Mouse (Mus musculus) adrenal gland, adult 2 months (tissue): ENCODE data around the gene Gm21988. TPM values are rescaled to one million over a fixed set of nuclear protein-coding genes. Genes with fewer than 3 reads are reported as not detected.

Experiments
- DNase-seq: peaks from one replicate; pipeline ENCODE4 v3.0.0; 2021
- polyA plus RNA-seq: library from polyadenylated mRNA; depleted of rRNA; stranded (reverse); fragments of >200 nt; gene quantifications from 2 replicates; pipeline ENCODE4 v1.2.3, GENCODE M21; 2012
- total RNA-seq, 2 experiments: library from RNA; stranded (reverse); gene quantifications; 2 replicates each; pipeline ENCODE4 v1.2.3; 2021

Gm21988 gene
- total and polyA plus RNA-seq, 3 experiments = 3.2 to 6.9 (median 6.2) TPM

DNA sequence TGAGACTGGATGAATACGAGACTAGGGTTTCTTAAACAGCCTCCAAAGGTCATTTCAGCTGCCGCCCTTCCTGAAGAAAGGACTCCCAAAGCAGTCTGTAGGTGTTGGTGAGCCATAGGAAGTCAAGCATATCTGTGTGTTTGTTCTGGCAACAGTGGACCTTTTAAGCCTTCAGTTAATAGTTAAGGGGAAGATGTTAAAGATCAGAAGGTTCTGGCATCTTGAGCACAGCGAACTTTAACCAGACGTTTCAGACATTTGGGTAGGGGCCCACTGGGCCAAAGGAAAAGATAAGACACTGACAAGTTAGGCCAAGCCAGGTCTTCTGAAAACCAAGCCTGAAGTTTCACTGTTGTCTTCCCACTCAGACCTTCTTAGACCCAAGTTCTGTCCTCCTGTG, 21.6 kb downstream of the Gm21988 start:
- no peak for DNase-seq

DNA sequence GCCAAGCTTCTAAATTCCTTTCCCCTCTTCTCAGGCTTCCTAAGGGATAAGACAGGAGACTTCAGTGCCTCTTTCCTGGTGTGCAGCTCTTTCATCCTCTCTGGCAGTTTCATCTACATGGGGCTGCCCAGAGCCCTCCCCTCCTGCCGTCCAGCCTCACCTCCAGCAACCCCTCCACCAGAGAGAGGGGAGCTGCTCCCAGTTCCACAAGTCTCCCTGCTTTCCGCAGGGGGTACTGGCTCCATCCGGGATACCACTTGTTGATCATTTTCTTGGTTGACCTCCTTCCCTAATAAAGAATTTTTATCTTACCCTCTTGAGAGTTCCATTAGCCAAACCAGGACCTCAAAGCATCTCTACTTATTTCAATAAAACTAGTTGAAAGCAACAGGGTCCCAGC, 23.5 kb downstream of the Gm21988 start:
- DNase-seq = no peak

DNA sequence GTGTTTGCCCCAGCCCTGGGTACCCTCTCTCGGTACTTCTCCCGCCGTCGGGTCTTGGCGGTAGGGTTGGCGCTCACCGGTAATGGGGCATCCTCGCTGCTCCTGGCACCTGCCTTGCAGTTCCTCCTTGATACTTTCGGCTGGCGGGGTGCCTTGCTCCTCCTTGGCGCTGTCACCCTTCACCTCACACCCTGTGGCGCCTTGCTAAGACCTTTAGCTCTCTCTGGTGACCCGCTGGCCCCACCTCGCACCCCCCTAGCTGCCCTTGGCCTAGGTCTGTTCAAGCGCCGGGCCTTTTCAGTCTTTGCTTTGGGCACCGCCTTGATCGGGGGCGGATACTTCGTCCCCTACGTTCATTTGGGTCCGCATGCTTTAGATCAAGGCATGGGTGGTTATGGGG, 24.3 kb downstream of the Gm21988 start:
- no peak for DNase-seq

DNA sequence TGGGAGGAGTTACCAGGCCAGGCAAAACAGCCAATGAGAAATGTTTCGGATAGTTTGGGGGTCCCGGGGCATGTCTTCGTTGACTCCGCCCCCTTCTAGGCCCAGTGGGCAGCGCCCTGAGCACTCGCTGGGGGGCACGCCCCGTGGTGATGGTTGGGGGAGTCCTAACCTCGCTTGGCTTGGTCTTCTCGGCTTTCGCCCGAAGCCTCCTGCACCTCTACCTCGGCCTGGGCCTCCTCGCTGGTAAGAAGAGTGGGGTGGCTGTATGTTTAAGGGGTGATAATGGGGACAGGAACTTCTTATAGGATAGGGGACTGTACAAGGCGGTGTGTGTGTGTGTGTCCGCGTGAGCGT, 24.8 kb downstream of the Gm21988 start:
- DNase-seq = no peak

DNA sequence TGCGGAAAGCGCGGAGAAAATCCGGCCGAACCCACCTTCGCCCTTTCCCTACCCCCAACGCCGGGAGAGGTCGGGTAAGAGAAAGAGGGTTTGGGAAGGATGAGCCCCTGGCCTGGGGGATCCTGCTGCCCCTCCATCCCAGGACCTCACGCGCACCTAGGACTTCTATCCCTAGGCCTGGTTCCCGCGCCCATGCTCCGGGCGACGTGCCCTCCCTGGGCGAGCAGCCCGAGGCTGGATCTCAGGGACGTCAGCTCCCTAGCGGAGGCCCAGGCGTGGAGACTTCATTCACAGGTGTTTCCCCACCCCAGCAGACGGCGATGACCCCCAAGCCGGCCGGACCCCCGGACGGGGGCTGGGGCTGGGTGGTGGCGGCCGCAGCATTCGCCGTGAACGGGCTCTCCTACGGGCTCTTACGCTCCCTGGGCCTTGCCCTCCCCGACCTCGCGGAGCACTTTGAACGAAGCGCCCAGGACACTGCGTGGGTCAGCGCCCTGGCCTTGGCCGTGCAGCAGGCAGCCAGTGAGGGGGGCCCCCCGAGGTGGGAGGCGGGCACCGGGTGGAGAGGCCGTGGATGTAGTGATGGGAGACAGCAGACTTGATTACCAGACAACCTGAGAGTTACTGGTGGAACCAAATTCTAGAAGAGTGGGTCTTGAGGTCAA, 25.3 kb downstream of the Gm21988 start:
- peak; percentile 61 for DNase-seq

DNA sequence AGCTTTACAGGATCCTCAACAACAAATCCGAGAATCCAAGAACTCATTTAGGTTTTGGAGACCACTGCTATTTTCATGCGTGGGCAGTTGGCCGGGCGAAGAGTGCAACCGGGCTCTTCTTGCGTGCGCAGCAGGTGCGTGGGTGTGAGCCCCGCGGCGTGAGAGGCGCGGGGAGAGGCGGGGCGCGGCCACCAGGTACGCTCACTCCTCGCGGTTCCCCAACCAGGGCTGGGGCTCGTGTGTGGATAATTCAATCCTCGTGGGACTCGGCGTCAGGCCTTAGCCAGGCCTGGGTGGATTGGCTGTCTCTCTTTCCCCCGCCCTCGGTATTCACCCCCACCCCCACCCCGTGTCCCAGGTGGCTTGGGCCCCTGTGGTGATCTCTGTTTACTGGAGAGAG, 25.9 kb downstream of the Gm21988 start:
- DNase-seq = no peak

DNA sequence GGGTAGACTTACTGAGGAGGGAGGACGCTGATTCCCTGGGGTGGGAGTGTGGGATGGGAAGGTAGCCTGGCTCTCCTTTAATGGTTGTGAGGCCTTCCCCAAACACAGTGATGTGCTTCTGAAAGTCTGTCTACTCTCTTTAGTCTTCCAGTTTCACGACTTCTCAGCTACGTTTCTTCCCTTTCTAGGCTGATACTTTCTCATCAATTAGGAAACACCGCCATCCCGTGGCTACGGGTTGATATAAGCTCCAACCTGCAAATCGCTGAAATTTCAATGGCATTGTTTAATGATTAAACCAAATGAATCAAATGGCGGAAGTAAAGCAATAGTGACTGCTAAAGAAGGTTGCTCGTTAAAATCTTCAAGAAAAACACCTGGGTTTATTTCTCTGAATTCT, 26.7 kb downstream of the Gm21988 start:
- peak; percentile 76 for DNase-seq

DNA sequence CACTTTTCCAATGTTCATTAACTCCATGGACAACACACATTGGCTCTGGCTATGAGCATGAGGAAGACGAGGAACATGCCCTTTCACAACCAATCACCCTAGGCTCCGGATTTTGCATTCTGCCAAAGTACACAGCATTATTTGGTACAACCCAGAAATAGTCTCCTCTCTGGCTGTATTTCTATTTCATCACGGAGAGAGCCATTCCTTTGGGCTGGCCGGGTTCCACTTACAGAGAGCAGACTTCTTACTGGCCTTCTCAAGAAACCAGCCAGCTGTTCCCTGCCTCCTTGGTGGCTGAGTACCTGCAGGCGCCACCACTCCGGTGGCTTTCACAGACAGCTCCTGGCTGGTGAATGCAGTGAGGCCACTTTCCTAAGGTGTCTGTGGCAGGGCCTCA, 27.2 kb downstream of the Gm21988 start, which contains the start of gene Slc16a11:
TSS of gene Slc16a11 (plus strand) at position 330 of the 400 bp plus-strand sequence.
- no peak for DNase-seq

DNA sequence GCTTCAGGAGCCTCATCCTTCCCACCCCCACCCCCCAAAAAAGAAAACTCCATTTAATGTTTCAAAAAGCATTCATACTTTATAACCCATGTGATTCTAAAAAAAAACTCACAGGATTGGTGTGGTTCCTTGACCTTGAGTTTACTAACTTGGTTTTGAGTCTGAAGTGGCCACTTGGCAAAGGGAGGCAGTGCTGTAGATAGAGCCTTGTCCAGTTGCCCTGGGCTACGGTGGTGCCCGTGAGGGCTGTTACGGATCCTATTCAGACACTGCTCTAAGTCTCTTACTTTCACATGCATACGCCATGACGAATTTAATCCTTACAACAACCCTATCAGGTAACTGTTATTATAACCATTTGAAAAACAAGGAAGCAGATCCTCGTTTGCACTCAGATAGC, 27.7 kb downstream of the Gm21988 start:
- no peak for DNase-seq

DNA sequence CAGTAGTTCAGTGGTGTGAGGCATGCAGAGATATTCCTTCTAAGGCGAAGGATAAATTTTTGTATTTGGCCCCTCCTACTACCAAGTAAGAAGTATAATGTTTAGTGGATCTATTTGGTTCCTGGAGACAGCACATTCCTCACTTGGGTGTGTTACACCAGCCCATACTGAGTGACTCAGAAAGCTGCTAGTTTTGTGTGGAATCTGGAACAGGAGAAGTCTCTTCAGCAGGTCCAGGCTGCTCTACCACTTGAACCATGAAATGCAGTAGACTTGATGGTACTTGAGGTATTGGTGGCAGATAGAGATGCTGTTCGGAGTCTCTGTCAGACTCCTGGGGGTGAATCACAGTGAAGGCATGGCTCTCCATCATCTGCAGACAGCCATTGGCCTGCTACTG, 28.9 kb downstream of the Gm21988 start:
- no peak for DNase-seq

DNA sequence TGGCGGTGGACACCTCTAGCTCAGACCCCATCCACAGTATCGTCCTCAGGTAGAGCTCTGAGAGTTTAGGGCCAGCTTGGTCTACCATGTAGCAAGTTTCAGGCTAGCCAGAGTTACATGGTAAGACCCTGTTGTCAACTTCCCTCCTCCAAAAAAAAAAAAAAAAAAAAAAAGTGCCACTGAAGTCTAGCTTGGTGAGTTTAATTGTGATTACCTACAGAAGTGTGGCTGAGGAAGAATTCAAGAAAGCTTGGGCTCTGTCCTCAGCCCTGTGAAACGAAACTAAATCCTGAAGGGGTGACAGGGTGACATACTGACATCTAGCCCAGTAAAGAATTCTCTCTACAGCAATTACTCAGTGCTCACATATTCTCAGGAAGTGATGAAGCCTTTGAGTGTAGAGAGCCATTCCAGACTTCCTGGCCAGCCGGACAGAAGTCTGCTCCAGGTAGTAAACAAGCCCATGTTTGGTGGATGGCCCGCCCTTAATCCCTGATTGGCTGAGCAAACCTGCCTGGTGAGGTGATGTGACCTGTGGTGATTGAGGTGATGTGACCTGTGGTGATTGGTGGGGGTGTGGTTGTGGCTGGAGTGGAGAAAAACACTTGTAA, 30.7 kb downstream of the Gm21988 start:
- DNase-seq = no peak

DNA sequence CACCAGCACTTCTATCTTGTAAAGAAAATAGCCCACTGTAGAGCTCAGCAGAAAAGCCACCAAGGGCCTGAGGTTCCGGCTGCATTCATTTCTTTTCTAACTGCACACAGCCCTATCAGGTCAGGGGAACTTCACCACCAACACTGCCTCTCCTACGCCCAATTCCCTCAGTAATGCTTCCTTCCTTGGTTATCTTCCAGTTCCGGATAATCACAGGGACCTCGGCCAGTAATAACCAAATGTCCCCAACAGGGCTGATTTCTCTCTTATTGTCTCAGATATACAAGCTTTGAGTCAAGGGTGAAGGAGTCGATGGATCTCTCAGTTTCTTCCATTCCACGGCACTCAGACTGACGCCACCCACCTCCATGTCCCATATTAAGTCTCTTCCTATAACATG, 32.3 kb downstream of the Gm21988 start:
- DNase-seq = no peak

DNA sequence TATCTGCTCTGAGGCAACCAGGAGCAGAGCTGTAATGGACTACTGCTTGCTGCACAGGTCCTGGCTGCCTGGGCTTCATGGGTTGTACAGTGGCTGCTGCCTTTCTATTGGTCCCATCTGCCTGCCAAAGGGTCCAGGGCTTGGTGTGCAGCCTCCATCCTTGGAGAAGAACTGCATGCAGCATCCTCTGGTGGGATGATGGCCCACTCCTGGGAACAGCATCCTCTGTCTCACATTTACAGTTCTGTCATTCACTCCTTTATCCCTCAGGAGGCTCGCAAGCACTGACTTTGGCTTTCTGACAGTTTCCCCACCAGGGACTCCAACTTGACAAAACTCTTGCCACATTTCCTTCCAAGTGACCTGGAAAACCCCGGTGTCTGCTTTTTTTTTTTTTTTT, 32.8 kb downstream of the Gm21988 start:
- DNase-seq = no peak

DNA sequence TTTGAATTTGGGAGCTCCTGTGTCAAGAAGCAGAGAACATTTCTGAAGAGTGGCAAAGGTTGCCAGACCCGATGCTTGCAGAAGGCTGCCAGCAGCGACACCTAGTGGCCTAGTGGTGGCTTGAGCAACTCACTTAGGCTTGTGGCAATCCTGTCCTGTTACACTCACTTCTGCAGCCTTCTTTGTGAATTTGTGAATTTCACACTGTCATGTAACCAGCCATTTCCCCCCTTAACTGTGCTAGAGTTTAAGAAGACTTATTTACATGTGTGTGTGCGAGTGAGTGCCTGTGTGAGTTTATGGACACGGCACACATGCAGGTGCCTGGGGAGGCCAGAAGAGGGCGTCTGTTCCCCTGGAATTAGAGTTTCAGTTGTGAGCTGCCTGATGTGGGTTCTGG, 37.9 kb downstream of the Gm21988 start:
- DNase-seq = peak; percentile 84

DNA sequence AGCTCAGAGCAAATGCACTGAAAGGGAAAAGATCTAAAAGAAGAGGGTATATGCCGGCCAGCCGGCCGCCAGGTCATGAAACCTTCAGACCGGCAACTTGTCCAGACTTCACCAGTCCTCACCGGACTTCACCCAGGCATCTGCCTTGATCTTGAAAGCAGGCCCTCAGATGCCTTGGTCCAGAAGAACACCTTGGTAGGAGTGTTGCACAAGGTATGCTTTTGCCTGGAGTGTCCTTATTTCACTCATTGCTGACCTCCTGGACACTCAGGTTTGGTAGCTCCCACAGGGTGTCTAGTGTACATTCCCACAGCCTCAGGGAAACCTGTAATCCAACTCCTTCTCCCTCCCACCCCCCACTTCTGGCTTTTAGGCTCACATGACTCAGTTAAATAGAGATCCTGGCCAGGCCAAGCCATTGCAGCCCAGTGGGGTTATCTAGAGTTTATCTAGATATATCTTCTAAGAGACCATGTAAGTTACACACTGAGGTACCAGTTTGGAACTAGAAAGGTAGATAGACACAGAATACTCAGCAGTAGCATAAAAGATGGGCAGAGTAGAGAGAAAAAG, 39.5 kb downstream of the Gm21988 start:
- DNase-seq = no peak

DNA sequence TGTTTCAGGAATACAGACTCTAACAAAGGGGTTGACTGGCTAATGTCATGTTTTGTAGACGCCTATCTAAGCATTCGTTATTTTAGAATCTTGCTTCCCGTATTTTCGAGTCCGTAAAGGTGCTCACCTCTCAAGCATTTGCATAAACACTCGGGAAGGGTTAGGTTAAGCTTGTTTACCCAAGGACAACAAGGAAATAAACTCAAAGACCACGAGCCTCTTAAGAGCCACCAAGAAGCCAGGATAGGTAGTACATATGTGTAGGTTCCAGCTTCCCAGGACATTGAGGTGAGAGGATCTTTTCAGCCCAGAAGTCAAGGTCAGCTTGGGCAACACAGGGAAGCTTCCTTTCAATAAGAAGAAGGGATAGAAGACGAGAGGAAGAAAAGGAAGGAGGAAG, 40.5 kb downstream of the Gm21988 start:
- no peak for DNase-seq

DNA sequence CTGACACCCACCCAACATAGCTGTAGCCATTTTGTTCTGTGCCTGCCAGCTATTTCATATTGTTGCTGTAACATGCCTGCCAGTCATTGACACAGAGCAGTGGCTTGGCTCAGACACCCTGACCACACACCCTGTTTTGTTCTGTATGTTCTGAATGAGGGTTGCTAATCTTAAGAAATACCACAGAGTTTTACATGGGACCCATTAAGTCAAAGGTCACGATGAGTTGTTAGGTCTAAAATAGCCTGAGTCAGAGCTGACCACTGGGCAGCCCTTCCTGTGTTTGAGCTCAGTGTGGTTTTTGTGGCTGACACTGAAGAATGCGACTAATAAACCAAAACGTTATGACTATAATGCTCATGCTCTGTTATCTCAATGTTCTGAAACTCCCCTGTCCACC, 41.3 kb downstream of the Gm21988 start:
- peak; percentile 37 for DNase-seq

DNA sequence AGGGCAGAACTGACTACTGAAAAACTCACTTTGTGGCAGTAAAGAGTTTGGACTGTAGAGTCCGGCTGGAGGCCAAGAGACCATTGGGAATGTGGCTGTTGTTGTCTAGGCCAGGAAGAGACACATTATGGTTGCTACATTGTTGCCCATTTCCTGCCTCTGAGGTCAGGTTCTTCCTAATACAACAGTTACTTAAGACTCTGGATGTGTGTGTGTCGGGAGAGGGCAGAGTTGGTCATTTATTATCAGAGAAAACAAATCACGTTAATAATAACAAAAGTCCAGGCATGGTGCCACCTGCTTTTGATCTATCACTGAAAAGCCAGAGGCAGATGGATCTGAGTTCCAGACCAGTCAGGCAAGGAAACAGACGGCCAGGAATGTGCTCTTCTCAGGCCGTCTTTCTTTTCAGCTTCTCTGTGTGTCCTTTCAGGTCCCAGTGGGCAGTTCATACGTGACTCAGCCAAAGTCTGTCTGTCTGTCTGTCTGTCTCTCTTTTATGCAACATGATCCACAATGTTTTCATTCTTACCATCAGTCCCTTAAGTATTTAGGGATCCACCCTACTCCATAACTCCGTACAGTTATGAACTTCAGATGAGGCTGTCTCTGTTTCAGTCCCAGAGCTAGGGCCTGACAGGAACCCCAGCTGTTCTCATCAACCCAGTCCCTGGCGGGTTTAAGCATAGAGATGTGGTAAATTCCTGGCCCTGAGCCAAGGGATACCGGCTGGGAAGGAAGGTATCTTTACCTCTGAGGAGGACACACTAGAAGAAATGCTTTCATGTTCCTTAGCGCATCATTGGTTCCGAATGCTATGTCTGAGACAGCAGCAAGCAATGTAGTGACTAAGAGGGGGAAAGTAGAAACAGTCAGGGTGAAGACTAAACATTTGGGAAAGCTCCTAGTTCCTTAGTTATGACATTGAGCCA, 46.0 kb downstream of the Gm21988 start:
- no peak for DNase-seq

DNA sequence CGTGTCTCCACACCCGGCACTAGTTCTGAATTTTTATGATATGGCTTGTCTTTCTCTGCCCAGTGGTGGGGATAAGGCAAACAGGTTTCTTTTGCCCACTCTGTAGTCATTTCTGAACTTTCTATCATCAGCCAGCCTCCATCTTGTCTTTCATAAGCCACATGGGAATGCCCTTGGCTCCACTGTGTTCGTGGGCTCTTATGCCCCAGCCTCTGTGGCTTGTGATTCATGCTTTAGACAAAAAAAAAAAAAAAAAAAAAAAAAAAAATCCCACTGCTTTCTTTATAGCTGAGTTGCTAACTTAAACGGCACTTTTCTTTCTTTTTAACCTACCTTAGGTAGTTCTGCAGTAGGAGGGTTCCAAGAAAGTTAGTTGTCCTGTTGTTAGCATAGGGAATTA, 47.5 kb downstream of the Gm21988 start:
- DNase-seq = no peak

DNA sequence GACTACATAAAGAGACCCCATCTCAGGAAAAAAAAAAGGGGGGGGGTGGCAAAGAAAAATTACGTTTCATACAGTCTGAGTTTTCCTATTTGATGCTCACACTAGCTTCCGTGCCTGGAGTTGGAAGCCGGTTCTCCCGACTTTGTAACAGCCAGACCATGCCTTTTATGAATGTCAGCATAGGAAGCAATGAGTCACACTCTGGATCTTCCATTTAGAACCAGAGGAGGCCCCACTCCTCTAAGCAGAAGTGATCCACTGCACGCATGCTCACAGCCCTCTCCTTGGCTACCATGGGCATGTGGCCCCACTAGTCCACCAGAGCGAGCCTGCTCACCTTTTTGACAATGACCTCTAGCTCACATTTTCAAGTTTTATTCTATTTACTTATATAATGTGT, 48.4 kb downstream of the Gm21988 start:
- no peak for DNase-seq

DNA sequence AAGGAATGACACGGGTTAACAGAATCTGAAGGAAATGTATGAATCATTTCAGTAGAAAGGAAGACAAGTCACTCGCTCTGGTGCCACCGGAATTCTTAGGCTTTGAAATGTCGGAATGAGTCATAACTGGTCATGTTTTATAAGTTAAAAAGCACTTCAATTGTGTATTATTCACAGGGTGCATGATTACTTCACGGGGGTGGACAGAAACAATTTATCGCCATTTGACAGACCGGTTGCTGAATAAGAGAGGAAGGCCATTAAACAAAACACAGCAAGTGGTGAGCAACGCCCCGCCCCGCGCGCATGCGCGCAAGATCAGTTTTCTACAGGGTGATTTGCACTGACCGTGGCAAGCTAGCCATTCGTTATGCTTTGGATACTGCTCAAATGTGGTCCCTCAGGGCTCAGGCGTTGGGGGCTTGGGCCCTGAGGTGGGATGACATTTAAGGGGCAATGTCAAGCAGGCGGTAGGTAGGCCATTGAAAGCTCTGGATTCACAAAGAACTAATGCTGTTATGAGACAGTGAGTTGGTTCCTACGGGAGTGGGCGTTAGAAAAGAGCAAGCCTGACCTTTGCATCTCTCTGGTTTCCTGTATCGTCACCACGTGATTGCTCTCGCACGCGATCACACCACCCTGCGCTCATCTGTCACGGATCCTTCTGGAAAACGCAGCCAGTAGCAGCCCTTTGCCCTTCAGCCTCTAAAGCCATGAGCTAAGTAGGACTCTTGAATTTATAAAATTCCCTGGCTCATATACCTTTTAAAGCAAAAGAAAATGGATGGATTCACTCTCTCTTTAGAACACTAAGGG, 50.1 kb downstream of the Gm21988 start:
- peak; percentile 84 for DNase-seq
